Mouse (Mus musculus): ENCODE results near the gene 1110051M20Rik.
A peak's percentile ranks its signal among the peaks of the same experiment; 100 is the strongest.
"Not testable (repeated sequence)": the region's sequence is repeated elsewhere in the genome, so short reads cannot be mapped to it uniquely, and the experiment has no call there.

The 1110051M20Rik gene

DNA sequence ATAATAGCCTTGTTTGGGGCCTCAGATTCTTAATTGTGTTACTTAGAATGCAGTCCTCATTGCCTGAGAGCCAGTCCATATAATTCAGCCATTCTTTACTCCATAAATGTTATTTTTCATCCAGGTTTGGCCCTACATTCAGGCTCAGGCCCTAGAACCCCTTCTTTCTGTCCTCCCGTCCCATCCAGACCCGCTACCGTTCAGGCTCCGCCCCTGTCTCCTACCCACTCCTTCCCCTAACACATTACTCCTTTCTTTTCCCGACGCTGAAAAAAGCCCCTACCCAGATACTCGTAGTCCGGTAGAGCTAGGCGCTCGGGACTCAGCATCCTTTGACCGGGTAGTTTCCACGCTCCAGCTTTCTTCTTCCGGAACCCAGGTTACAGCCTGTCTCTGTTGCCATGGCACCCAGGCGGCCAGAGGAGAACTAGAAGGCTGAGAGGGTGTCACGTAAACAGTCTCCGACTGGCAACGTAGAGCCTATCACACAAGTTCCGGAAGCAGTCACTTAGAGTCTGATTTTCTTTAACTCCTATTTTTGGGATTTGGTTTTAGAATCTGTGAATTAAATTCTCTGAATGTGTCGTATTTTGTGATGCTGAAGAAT is at the start of gene 1110051M20Rik:
Gene 1110051M20Rik (minus strand): TSS at position 419 of the 607 bp plus-strand sequence.
- peak; percentile 96 for DNase-seq (ENCODE audit: low spot score)

DNA sequence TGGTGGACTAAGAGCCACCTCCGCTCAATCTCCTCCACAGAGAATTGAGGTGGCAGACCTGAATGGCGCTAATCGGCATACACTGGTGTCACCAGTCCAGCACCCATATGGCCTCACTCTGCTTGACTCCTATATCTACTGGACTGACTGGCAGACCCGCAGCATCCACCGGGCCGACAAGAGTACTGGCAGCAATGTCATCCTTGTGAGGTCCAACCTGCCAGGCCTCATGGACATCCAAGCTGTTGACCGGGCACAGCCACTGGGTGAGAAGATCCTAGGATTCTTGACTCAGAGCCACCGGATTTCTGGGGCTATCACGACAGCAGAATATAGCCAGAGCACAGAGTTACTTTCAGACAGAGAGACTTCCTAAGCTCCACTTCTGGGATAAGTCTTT is 49.5 kb upstream of the 1110051M20Rik start:
- DNase-seq (ENCODE audit: low spot score): no peak

DNA sequence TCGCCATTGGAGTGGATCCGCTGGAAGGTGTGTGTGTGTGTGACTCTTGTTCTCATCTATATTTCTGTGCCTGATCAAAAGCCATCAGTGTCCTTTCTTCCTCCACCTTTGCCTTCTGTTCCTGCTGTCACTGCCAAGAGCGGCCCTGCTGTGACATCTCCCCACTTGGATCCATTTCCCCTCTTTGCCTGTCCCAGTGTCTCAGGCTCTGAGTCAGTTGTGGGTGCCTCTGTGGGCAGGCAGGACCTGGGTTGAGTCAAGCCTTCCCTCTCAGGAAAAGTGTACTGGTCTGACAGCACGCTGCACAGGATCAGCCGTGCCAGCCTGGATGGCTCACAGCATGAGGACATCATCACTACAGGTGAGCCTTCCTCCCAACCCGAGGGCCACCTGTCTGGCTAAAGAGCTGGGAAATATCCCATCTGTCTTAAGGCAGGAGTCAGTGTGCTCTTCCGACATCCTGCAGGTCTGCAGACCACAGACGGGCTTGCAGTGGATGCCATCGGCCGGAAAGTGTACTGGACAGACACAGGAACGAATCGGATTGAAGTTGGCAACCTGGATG is 47.6 kb upstream of the 1110051M20Rik start:
- no peak for DNase-seq (ENCODE audit: low spot score)

DNA sequence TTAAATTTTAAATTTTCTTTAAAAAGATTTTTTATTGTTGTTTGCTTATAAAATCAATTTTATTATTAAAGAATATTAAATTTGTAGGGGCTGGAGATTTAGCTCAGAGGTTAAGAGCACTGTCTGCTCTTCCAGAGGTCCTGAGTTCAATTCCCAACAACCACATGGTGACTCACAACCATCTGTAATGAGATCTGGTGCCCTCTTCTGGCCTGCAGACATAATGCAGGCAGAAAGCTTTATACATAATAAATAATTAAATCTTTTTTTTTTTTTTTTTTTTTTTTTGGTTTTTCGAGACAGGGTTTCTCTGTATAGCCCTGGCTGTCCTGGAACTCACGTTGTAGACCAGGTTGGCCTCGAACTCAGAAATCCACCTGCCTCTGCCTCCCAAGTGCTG is 42.8 kb upstream of the 1110051M20Rik start:
- not testable (repeated sequence) for DNase-seq (ENCODE audit: low spot score)

DNA sequence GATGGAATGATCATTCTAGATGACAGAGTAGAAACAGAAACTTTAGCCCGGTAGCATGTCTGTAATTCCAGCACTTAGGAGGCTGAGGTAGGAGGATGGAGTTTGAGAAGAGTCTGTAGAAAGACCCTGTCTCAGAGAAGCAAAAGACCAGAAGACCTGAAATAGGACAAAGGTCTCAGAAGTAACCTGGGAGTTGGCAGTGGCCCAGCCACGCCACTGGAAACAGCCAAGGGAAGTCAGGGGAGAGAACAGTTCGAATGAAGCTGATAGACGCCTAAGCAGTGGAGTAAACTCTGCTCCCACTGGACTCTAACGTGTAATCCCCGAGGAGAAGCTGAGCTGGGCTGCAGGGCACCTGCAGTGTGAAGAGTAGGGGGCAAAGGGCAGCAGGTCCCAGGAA is 40.8 kb upstream of the 1110051M20Rik start:
- DNase-seq (ENCODE audit: low spot score): no peak

DNA sequence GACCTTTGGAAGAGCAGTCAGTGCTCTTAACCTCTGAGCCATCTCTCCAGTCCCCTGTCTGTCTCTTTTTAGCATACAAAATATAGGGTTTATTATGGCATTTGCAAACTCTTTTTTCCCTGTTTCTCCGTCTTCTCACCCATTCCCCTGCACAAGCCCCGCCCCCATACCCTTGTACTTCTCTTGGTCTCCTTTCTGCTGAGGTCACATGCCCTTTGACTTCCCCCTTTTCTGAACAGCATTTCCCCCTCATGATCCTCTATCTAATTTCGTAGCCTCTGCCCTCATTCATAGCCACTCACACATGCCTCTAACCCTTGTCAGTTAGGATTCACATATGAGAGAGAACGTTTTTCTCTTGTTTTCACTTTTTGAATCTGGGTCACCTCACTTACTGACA is 40.2 kb upstream of the 1110051M20Rik start:
- DNase-seq (ENCODE audit: low spot score): no peak

DNA sequence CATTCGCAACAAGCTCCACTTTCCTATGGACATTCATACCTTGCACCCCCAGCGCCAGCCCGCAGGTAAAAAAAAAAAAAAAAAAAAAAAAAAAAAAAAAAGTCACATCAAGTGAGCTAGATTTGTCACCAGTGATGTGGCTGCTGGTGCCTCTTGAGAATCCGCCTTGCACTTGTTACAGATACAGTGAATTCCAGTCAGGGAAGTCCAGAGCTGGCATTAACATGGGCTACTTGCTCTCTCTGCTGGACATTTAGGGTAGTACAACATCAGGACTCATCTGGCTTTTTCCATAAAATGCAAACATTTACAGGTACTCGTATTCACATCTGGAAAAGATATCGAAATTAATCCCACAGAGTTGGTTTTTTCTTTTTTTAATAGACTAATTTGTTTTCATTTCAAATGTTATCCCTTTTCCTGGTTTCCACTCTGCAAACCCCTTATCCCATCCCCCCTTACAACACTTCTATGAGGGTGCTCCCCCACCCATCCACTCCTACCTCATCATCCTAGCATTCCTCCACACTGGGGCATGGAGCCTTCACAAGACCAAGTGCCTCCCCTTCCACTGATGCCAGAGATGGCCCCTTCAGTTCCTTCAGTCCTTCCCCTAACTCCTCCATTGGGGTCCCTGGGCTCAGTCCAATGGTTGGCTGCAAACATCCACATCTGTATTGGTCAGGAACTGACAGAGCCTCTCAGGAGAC is 36.5 kb upstream of the 1110051M20Rik start:
- peak; percentile 89 for DNase-seq (ENCODE audit: low spot score)

DNA sequence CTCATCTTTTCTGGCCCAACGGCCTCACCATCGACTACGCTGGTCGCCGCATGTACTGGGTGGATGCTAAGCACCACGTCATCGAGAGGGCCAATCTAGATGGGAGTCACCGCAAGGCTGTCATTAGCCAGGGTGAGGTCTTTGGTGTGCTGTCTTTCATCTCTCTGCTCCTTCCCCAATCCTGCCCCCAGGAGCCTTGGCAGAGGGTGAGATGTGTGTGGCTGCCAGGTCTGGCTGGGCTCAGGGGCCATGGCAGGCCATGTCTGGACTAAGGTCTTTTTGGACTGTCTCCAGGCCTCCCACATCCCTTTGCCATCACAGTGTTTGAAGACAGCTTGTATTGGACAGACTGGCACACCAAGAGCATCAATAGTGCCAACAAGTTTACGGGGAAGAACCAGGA is 35.9 kb upstream of the 1110051M20Rik start:
- no peak for DNase-seq (ENCODE audit: low spot score)

DNA sequence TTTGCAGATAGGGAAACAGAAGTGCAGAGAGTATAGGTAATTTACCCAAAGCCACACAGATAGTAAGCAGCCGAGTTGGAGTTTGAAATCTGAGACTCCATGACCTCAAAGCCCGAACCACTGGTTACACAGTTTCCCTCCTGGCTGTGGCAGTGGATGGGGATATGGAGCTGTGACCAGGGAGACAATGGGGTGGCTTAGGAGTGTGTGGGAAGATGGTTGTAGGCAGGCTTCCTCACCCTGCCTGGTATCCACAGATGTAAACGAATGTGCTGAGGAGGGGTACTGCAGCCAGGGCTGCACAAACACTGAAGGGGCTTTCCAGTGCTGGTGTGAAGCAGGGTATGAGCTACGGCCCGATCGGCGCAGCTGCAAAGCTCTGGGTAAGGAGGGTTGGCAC is 32.3 kb upstream of the 1110051M20Rik start:
- no peak for DNase-seq (ENCODE audit: low spot score)

DNA sequence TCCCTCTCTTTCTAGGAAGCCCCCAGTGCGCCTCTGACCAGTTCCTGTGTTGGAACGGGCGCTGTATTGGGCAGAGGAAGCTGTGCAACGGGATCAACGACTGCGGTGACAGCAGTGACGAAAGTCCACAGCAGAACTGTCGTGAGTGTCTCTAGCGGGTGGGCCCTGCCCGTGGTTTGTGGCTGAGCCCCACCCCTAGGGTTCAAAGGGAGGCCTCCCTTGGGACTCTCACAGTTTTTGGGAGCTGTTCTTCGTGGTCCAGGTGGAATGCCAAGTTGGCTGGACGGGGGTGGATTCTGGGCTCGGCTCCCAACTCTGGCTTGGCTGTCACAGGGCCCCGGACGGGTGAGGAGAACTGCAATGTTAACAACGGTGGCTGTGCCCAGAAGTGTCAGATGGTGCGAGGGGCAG is 31.8 kb upstream of the 1110051M20Rik start:
- no peak for DNase-seq (ENCODE audit: low spot score)

DNA sequence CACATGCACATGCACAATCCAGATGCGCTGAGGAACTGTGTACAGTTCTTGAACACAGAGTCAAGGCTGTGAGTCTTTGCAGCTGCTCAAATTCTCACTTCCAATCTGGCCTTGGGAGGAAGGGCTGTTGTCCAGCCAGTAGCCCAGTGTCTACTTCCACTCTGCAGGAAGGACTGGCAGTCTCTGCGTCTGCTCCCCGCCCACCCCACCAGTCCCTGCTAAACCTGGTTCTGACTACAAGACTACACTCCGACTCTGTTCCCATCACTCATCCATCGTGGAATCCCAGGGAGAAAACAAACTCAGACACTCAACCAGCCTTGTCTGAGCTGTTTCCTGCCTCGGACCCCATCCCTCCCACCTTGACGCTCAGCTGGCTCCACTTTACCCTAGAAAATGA is 31.3 kb upstream of the 1110051M20Rik start:
- no peak for DNase-seq (ENCODE audit: low spot score)

DNA sequence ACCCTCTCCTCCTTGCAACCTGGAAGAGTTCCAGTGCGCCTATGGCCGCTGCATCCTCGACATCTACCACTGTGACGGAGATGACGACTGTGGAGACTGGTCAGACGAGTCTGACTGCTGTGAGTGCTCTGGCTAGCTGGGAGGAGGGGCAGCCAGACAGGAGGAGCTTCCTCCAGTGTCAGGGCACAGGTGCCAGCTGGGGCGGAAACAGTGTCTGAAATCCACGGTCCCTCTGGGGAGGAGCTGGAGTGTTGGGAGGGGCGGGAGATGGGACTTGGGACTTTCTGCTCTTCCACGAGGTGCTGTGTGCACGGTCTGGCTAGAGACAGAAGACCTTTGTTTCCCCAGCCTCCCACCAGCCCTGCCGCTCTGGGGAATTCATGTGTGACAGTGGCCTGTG is 29.9 kb upstream of the 1110051M20Rik start:
- DNase-seq (ENCODE audit: low spot score): peak; percentile 40

DNA sequence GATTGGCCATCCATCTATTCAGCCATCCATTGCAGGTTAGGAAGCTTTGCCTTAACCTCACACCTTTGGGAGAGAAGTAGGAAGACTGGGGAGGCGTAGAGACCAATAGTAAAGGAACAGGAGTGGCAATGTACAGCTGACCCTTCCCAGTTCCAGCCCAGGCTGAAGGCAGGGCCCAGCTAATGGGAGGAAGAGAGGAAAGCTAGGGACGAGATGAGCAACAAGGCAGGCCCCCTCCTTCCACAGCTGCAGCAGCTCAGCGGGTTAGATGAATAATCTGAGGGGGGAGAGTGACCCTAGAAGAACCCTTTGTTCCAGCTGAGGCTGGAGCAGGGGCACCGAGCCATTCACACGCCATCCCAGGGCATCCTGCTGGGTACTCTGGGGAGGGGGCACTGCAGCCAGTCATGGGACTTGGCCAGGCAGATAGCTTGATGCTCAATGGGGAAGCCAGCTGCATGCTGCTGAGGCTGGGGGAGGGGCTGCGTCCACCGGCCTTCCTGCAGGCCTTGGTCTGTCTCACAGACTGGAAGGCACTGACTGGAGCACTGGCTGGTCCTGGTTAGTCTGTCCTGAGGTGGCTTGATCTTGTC is 25.6 kb upstream of the 1110051M20Rik start:
- peak; percentile 67 for DNase-seq (ENCODE audit: low spot score)

DNA sequence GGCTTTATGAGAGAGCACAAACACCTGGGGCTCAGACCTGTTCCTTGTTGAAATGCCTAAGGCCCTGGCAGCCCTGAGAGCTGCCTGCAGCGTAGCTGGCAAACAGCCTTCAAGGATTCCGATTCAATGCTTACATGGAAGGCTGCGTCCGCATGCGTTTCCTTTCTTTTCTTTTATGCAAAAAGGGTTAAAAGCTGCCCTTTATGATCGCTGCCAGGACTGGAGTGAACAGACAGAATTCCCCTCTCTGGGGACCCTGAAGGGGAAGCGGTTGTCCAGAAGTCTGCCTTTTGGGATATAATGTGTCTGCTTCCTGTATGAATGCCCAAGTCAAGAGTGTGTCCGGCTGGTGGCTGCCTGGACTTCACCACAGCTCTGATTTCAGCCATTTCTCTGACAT is 23.1 kb upstream of the 1110051M20Rik start:
- no peak for DNase-seq (ENCODE audit: low spot score)

DNA sequence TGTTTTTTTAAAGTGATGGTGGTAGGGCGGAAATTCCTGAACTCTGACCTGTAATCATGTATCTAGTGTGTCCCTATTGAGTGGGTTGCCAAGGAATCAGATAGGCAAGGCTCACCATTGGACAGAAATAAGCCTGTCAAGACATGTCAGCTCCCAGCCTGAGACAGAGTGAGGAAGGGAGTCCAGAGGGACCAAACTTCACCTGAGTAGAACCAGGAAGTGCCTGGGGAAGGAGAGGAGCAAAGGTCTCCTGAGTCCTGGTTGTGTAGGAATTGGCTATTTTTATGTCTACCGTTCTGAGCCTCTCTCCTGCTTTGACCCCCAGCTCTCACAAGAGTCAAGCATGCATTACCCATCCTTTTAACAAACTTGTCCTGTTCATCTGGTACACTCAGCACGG is 21.4 kb upstream of the 1110051M20Rik start:
- no peak for DNase-seq (ENCODE audit: low spot score)

DNA sequence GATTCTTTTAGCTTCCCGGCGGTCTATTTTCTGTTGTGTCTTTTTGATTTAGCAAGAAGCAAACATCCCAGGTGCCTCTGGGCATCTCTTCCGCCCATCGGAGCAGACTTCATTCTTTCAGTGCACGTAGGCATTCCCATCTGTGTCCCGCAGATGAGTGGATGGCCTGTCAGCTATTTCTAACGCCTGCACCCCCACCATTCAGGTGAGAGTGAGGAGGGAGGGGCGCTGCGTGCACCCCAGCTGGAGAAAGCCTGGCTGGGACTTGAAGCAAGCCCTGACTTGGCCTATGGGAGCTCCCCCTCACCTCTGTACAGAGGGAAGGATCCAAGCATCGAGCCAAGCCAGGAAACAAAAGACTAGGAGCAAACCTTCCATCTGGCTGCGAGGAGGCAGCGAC is 18.2 kb upstream of the 1110051M20Rik start:
- DNase-seq (ENCODE audit: low spot score): peak; percentile 36

DNA sequence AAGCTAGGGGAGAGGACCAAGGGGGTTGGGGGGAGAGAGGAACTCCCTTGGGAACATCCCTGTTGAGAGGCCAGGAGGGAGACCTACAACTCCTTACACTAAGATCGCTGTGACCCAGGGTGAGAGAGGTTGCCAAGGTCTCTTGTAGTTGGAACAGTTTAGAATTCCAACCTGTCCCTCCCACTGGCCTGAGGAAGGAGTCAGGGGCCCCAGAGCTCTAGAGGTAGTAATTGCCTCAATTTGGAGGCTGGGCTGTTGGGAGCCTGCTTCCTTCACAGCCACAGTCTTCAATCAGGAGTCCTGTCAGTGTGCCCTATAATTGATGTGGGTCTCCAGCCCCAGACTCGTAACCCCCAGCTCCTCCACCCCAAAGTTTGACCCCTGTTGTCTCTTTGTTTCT is 17.7 kb upstream of the 1110051M20Rik start:
- peak; percentile 47 for DNase-seq (ENCODE audit: low spot score)

DNA sequence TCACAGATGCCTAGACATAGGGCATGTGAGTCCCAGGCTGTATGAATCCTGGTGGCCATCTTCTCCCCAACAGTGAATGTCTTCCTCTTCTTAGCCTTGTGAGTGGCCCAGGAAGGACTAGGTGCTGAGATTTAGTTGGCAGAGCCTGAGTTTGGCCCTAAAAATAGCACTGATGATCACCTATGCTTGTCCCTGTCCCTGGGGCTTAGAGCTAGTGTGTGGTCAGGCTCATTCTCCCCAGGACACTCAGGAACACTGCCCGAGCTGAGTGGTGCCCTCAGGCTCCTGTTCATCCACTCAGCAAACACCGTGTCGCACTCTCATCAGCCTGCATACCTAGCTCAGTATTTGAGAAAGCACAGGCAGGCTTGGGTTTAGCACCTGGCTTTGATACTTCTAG is 16.8 kb upstream of the 1110051M20Rik start:
- DNase-seq (ENCODE audit: low spot score): no peak

DNA sequence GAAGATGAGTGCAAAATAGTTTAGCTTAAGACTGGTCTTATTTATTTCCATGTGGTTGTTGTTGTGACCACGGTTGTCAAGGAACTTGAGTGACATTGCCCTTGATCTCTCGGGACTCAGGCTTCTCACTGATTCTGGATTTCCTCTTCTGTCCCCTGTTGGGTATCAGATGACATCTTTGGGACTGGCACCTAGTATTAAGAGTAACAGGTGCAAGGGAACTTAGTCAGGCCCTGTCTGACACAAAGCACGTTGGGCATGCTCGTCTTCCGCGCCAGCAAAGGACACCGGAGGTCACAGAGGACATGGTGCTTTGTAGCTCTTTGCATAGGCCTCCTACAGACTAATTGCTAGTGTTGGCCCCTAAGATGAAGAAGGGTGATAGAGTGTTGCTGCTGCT is 16.3 kb upstream of the 1110051M20Rik start:
- DNase-seq (ENCODE audit: low spot score): no peak

DNA sequence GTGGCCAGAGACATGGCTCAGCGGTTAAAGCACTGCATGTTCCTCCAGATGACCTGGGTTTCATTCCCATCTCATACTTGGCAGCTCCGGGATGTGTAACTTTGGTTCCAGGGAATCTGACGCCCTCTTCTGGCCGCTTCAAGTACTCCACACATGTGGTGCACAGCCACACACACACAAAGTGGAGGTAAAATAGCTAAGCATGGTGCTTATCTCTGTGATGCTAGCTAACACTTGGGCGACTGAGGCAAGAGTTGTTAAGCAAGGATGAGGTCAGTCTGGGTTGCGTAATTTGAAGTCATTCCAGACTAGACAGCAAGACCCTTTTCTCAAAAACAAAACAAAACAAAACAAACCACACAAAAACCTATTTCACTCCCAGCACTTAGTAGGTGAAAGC is 15.6 kb upstream of the 1110051M20Rik start:
- DNase-seq (ENCODE audit: low spot score): no peak

DNA sequence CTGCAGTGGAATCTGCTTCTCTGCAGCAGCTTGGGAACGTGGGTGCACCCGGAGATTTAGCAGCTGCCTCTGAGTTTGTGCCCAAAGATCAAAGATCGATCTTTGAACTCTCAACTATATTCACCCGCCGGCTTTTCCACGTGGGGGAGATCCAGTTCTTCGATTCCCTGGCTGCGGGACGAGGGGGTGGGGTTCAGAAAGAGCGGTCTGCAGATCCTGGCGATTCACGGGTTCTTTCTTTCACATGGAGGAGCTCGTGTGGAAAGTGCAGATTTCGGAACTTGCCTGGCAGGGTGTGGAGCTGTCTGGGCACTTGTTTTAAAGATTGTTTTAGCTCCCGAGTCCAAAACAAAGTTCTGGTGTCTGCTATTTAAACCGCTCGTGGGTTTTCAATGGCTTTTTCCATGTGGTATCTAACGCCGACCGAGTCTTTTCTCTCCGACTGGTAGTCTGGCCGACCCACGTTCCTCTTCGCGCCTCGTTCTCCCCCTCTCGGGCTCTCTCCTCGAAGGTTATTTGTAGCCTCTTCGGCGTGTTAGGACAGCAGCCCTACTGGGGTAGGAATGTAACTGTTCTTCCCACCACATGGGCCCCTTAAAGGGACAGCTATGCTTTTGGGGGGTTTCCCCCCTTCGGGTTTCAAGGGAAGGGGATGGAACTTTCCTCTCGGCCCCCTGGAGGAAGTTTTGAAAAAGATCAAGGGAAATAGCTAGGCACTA is 14.3 kb upstream of the 1110051M20Rik start:
- peak; percentile 76 for DNase-seq (ENCODE audit: low spot score)

DNA sequence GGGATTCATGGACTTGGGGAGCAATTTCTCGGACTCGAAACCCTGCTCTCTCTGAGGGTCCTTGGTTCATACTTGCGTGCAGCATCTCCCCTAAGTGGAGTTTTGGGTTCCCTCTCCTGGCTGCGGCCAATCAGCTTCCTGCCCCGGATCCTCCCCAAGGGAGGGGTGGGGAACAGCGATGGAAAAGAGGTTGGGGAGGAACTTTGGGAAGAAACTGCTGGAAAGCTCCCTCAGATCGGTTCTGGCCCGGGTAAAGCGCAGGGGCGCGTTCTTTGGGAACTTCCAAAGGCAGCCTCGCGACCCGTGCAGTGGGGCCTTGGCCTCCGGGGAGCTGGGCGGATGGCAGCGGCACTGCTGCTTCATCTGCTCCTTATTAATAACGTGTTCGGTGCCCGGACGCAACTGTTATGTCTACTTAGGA is 13.8 kb upstream of the 1110051M20Rik start:
- peak; percentile 63 for DNase-seq (ENCODE audit: low spot score)

Measured in retina, embryonic 14.5 days (tissue).